Mouse (Mus musculus): Measurements from ENCODE around the gene Ankrd33. TPM values are rescaled to one million over a fixed set of nuclear protein-coding genes. Genes with fewer than 3 reads are reported as not detected.

Gene Ankrd33
- total RNA-seq (2017) = not detected in 2 replicates

GRCm38 (mm10) chr15:101115511-101116110, at the start of gene Ankrd33:
Gene Ankrd33, plus strand, starts transcription at chr15:101115755.
- no peak for ATAC-seq (ENCODE audit: extremely low read depth, insufficient number of reproducible peaks, low FRiP score, poor library complexity, severe bottlenecking)

- ATAC-seq (ENCODE audit: extremely low read depth, insufficient number of reproducible peaks, low FRiP score, poor library complexity, severe bottlenecking) = no peak
These were observed 49.1 kb upstream of the Ankrd33 start for GRCm38 (mm10) chr15:101066364-101066847.

GRCm38 (mm10) chr15:101066920-101067696, 48.4 kb upstream of the Ankrd33 start:
- no peak for ATAC-seq (ENCODE audit: extremely low read depth, insufficient number of reproducible peaks, low FRiP score, poor library complexity, severe bottlenecking)

- no peak for ATAC-seq (ENCODE audit: extremely low read depth, insufficient number of reproducible peaks, low FRiP score, poor library complexity, severe bottlenecking)
These were observed 47.5 kb upstream of the Ankrd33 start for GRCm38 (mm10) chr15:101068029-101068428.

GRCm38 (mm10) chr15:101068671-101069070, 46.9 kb upstream of the Ankrd33 start:
- no peak for ATAC-seq (ENCODE audit: extremely low read depth, insufficient number of reproducible peaks, low FRiP score, poor library complexity, severe bottlenecking)

- no peak for ATAC-seq (ENCODE audit: extremely low read depth, insufficient number of reproducible peaks, low FRiP score, poor library complexity, severe bottlenecking)
These were observed 45.8 kb upstream of the Ankrd33 start for GRCm38 (mm10) chr15:101069641-101070190.

- no peak for ATAC-seq (ENCODE audit: extremely low read depth, insufficient number of reproducible peaks, low FRiP score, poor library complexity, severe bottlenecking)
These were observed 44.8 kb upstream of the Ankrd33 start for GRCm38 (mm10) chr15:101070762-101071161.

GRCm38 (mm10) chr15:101072736-101073135, 42.8 kb upstream of the Ankrd33 start:
- no peak for ATAC-seq (ENCODE audit: extremely low read depth, insufficient number of reproducible peaks, low FRiP score, poor library complexity, severe bottlenecking)

- ATAC-seq (ENCODE audit: extremely low read depth, insufficient number of reproducible peaks, low FRiP score, poor library complexity, severe bottlenecking) = no peak
These were observed 41.5 kb upstream of the Ankrd33 start for GRCm38 (mm10) chr15:101074067-101074466.

GRCm38 (mm10) chr15:101075150-101075549, 40.4 kb upstream of the Ankrd33 start:
- no peak for ATAC-seq (ENCODE audit: extremely low read depth, insufficient number of reproducible peaks, low FRiP score, poor library complexity, severe bottlenecking)

GRCm38 (mm10) chr15:101075656-101076055, 39.9 kb upstream of the Ankrd33 start:
- ATAC-seq (ENCODE audit: extremely low read depth, insufficient number of reproducible peaks, low FRiP score, poor library complexity, severe bottlenecking) = no peak

GRCm38 (mm10) chr15:101076071-101077000, 39.2 kb upstream of the Ankrd33 start:
- ATAC-seq (ENCODE audit: extremely low read depth, insufficient number of reproducible peaks, low FRiP score, poor library complexity, severe bottlenecking) = no peak

GRCm38 (mm10) chr15:101077001-101077812, 38.3 kb upstream of the Ankrd33 start:
- no peak for ATAC-seq (ENCODE audit: extremely low read depth, insufficient number of reproducible peaks, low FRiP score, poor library complexity, severe bottlenecking)

- no peak for ATAC-seq (ENCODE audit: extremely low read depth, insufficient number of reproducible peaks, low FRiP score, poor library complexity, severe bottlenecking)
These were observed 37.5 kb upstream of the Ankrd33 start, which contains the start of gene Fignl2 for GRCm38 (mm10) chr15:101077813-101078730. Gene Fignl2, minus strand, starts transcription at chr15:101078567.

- ATAC-seq (ENCODE audit: extremely low read depth, insufficient number of reproducible peaks, low FRiP score, poor library complexity, severe bottlenecking) = no peak
These were observed 36.8 kb upstream of the Ankrd33 start for GRCm38 (mm10) chr15:101078731-101079156.

GRCm38 (mm10) chr15:101080031-101080520, 35.5 kb upstream of the Ankrd33 start:
- ATAC-seq (ENCODE audit: extremely low read depth, insufficient number of reproducible peaks, low FRiP score, poor library complexity, severe bottlenecking) = no peak

- no peak for ATAC-seq (ENCODE audit: extremely low read depth, insufficient number of reproducible peaks, low FRiP score, poor library complexity, severe bottlenecking)
These were observed 34.5 kb upstream of the Ankrd33 start for GRCm38 (mm10) chr15:101081035-101081548.
